Mouse (Mus musculus): Measurements from ENCODE around the gene Cdhr5.
A peak's percentile ranks its signal among the peaks of the same experiment; 100 is the strongest.

The Cdhr5 gene

DNA sequence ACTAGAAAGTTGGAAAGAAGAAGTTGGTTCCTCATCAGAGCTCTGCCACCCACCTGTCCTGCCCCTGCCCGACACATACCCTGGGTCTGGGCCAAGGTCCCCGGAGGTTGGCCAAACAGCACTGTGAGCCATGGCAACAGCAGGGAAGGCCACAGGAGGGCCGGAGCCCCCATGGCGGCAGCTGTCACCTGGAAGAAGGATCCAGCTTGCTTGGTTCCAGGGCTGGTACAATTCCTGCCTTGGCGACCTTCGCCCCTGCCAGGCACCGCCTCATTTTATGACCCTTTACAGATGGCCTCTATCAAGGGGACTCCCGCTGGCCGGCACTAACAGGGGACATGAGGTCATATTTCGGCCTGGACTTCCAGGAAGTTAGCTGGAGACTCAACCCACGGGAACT lies at the start of gene Cdhr5:
TSS of gene Cdhr5 (minus strand) at position 241 of the 400 bp plus-strand sequence.
- DNase-seq (ENCODE audit: low spot score in 2 of 2): no peak

DNA sequence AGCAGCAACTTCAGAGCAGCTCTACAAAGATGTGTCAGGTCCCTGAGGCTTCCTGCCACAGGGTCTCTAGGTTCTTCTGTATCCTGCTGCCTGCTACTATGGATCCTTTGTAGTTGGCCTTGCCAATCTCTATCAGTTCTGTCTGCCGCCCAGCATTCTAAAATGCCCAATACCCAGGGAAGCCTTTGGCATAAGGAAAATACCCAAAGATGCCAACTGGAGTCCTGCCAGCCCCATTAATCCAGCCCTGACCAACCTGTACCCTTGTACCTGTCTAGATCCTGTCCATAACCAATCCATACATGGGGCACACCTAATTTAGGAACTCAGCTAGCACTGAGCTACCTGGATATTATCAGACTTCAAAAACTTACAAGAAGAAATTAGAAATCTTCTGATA lies 48.1 kb upstream of the Cdhr5 start:
- DNase-seq (ENCODE audit: low spot score in 2 of 2): no peak

DNA sequence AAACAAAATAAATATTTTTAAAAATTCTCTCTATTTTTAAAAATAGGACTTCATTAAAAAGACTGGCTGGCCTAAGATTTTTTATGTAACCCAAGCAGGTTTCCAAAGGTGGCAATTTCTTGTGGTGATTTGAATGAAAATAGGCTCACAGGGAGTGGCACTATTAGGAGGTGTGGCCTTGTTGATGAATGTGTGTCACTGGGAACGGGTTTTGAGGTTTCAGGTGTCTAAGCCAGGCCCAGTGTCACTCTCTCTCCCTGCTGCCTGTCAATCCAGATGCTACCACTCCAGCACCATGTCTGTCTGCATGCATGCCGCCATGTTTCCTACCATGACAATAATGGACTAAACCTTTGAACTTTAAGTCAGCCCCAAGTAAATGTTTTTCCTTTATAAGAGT lies 42.9 kb upstream of the Cdhr5 start:
- DNase-seq (ENCODE audit: low spot score in 2 of 2): no peak

DNA sequence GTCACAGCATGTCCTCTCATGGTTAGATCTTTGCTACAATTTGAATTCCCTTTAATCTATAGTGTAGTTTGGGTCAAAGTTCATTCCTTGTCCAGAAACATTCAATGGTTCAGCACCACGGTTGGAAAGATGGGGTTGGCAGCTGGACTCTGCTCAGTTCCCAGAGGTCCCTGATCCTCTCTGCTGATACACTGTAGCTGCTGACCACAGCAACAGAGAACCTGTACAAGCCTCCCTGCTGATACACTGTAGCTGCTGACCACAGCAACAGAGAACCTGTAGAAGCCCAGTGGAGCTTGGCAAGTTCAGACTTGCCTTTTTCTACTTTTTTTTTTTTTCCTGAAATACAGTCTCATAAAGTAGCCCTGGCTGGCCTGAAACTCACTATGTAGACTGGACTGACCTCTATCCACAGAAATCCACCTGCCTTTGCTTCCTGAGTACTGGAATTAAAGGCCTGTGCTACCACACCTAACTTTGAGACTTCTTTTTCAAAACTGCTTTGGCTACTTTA lies 41.1 kb upstream of the Cdhr5 start:
- DNase-seq (ENCODE audit: low spot score in 2 of 2): no peak

DNA sequence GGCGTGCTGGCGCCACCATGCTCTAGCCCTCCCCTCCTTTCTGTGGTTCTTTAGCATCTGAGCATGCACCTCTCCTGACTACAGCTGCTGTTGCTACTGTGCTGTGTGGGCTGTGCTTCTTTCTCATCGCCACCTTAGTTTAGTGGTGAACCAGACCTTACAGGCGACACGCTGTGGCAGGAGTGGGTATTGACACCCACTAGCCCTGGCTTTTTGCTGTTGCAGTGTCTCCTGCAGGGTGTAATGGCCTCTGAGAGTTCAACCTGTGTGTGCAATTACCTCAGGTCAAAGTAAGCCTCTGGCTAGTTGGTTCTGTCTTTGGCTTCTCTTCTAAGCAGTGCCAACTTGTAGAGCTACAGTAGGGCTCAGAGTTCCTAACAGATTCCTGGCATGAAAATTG lies 39.4 kb upstream of the Cdhr5 start:
- peak in 1 of 2 experiments; percentile 56 for DNase-seq (ENCODE audit: low spot score in 2 of 2)

DNA sequence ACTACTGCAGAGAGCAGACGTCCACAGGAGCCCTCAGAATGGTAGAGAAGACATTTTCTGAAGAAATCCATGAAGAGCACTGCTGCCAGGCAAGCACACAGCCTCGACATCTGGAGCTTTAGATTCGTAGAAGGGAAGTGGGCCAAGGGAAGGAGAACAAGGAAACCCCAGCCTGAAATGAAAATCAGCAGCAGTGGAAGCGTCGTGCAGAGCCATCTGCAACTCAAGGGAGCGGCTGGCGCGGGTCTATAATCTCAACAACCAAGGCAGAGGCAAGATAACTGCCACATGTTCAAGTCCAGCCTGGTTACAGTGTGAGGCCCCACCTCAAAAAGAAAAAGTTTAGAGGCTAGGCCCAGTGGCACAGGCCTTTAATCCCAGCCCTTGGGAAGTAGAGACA lies 38.5 kb upstream of the Cdhr5 start:
- DNase-seq (ENCODE audit: low spot score in 2 of 2): peak in 1 of 2 experiments; percentile 32

DNA sequence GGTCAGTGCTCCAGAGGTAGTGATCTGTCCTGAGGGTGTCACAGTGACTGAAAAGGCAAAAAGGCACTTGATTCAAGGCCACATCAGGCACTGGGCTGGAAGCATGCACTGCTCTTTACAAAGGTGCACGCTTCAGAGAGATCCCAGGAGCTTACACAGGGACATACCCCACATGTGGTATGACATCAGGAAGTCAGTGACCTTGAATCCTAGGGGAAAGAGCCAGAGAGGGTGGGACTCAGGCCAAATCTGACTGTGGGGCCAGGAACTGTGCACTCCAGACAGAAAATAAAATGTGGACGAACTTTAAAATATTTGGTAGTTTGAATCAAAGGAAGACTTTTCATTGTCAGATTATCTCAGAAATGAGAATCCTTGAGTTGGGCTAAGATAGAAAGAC lies 37.8 kb upstream of the Cdhr5 start:
- DNase-seq (ENCODE audit: low spot score in 2 of 2): no peak

DNA sequence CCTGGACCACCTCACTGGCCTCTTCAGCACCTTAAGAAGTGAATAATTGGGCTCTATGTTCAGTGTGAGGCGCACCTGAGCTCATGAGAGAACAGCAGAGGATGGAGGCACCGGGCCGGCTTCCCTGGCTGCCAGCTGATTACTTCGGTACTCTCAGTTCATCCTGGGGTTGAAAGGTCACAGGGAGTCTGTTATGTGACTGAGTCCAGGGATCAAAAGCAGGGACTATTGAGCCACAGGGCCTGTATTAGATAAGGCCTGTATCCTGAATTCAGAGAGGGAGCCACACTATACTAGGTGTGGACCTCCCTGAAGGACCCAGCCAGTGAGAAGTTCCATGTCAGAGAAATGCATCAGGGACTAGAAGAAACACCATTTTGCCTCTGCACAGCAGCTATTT lies 28.0 kb upstream of the Cdhr5 start:
- DNase-seq (ENCODE audit: low spot score in 2 of 2): no peak

DNA sequence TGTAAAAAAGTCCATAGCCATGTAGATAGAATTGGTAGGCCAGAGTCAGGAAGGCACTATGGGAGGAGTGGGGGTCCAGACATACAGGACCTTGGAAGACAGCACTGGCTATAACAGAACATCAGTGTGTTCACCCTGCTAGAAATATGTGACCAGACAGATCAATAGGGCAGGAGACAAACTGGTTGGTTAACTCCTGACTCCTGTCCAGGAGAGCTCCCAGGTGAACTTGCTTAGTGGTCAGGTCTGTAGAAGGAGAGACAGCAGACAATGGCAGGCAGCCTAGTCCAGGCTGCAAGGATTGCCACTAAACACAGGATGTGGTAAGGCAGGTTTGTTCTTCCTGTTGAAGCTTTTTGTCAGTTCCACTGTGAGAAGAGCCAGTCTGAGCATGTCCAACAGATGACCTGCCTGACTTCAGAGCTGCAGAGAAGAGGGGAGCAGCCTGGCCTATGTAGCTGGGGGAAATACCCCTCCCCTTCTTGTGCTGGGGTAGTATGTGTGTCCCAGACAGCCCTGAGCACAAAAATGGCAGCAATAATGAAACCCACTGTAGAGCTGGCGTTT lies 26.2 kb upstream of the Cdhr5 start:
- DNase-seq (ENCODE audit: low spot score in 2 of 2): no peak

DNA sequence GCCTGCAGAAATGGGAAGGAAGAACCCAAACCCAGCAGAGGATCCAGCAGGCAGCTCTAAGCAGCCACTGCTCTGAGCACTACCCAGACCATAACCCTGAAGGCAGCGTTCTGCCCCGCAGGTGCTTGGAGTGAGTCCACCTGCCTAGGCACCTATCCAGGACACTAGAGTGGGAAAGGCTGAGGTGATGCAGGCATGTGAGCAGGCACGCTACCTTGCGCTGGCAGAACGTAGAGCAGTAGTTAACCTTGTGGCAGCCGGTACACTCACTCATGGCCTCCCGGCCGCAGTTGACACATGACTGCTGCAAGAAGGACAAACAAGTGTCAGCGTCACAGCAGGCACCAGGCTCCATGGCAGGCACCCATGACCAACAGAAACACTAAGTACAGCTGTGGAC lies 24.8 kb upstream of the Cdhr5 start:
- no peak for DNase-seq (ENCODE audit: low spot score in 2 of 2)

DNA sequence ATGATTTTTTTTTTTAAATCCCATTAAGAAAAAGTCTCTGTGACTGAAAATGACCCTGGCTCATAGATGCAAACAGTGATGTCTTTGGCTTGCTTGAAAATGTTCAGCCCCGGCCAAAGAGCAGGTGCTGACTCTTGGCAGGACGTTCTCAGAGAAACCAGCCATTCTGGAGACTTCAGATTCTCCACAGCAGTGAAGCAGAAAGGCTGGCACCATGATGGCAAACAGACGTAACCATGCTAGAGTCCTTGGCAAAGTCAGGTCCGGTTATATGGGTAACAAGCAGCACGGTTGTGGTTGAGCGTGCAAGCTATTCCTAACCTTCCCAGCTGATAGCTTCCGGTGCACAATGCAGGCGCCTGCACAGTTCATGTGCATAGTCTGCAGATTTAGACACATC lies 22.6 kb upstream of the Cdhr5 start:
- no peak for DNase-seq (ENCODE audit: low spot score in 2 of 2)

DNA sequence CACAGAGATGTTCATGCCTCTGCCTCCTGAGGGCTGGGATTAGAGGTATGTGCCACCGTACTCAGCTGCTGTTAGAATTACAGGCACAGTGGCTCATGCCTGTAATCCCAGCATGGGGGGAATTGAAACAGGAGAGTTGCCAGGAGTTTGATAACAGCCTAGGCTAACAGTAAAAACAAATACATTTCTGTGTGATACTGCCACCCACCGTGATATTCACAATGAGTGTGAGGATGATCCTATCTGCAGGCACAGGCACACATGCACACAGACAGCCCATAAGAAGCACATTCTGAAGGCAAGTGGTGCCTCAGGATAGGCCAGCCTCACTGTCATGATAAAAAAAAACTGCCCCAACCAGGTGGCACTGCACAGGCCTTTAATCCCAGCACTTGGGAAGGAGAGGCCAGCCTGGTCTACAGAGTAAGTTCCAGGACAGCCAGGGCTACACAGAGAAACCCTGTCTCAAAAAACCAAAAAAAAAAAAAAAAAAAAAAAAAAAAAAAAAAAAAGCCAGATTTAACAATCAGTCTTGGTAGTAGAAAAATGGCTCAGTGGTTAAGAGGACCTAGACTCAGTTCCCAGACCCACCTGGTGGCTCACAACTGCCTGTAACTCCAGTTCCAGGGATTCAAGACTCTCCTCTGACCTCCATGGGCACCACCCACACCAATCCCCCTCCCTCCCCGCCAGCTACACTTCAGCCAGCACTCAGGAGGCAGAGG lies 21.5 kb upstream of the Cdhr5 start:
- DNase-seq (ENCODE audit: low spot score in 2 of 2): no peak

DNA sequence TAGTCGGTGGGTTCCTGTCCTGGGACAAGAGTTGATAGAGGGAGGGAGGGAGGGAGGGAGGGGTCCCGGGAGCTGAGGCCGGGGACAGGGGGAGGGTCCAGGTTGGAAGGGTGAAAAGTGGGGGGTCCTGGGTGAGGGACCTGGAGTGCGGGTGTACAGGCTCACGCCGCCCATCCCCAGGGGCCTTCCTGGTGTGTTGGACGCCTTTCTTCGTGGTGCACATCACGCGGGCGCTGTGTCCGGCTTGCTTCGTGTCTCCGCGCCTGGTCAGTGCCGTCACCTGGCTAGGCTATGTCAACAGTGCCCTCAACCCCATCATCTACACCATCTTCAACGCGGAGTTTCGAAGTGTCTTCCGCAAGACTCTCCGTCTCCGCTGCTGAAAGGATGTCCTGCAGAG lies 17.9 kb upstream of the Cdhr5 start:
- DNase-seq (ENCODE audit: low spot score in 2 of 2): no peak

DNA sequence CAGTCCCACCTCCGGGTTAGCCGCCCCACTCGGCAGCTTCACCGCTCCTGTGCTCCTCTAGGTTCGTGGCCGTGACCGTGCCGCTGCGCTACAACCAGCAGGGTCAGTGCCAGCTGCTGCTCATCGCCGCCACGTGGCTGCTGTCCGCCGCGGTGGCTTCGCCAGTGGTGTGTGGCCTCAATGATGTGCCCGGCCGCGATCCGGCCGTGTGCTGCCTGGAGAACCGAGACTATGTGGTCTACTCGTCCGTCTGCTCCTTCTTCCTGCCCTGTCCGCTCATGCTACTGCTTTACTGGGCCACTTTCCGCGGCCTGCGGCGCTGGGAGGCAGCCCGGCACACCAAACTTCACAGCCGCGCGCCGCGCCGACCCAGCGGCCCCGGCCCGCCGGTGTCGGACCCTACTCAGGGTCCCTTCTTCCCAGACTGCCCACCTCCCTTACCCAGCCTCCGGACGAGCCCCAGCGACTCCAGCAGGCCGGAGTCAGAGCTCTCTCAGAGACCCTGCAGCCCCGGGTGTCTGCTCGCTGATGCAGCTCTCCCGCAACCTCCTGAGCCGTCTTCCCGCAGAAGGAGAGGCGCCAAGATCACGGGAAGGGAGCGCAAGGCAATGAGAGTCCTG lies 17.4 kb upstream of the Cdhr5 start:
- DNase-seq (ENCODE audit: low spot score in 2 of 2): no peak

DNA sequence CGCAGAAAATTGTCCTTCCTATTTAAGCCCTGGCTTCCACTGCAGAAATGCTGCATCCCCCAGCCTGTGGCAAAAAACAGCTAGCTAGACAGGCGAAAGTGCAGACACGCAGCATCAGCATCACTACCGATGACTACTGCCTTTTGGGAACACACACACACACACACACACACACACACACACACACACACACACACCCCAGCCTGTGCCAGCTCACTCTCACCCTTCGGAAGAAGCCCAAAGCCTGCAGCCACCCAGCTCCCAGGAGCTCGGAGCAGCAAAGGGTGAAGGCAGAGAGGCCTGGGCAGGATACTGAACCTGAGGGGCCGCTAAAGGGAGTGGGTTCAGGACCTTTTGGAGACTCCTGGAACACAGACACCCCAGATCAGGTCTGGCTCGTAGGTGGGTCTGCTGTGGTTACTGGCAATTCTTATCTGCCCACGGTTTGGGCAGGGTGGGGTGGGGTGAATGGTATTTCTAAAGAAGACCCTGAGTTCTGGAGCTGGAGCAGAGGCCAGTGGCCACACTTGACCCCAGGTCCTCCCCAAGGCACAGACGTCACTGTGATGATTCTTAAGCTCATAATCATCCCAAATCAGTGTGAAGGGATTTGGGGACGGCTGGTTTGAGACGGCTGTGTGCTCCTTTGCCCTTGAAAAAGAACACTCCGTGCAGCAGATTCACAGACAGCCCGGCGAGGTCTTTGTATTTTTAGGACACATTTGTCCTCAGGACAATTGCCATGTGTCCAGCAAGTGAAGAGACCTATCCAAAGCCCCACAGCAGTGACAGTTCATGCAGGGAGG lies 16.2 kb upstream of the Cdhr5 start:
- no peak for DNase-seq (ENCODE audit: low spot score in 2 of 2)

DNA sequence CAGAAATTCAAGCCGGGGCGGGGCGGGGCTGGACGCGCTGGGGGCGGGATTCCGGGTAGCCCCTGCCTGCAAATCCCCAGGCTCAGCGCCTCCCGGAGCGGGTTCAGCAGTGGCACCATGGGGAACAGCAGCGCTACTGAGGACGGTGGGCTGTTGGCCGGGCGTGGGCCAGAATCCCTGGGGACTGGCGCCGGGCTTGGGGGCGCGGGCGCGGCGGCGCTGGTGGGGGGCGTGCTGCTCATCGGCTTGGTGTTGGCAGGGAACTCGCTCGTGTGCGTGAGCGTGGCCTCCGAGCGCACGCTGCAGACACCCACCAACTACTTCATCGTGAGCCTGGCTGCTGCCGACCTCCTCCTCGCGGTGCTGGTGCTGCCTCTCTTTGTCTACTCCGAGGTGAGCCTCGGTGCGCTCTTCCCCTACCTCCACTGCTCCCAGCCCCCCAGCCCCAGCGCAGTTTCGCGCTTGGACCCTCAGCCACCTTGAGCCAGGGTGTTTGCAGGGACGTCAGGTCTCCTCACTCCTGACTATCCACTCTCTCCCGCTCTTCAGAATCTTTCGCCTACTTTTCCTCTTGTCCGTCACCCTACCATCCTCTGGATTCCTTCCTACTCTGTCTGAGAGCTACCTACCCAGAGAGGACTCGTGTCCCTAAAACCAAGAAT lies 15.5 kb upstream of the Cdhr5 start, which contains the start of gene Drd4:
TSS of gene Drd4 (plus strand) at position 86 of the 662 bp plus-strand sequence.
- peak in 1 of 2 experiments; percentile 29 for DNase-seq (ENCODE audit: low spot score in 2 of 2)

DNA sequence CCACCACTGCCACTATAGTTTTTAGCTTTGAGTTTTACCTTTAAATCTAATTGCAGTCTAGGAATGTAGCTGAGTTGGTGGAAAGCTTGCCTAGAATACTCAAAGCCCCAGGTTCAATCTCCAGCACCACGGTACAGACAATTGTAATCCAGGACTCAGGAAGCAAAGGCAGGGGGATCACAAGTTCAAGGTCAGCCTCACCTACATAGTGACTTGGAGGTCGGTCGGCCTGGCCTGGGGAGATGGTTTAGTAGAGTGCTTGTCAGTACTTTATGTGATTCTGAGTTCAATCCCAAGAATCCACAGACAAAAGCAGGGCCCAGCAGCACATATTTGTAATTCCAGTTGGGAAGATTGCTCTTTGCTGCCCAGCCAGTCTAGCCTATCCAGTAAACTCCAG lies 11.5 kb upstream of the Cdhr5 start:
- DNase-seq (ENCODE audit: low spot score in 2 of 2): no peak

DNA sequence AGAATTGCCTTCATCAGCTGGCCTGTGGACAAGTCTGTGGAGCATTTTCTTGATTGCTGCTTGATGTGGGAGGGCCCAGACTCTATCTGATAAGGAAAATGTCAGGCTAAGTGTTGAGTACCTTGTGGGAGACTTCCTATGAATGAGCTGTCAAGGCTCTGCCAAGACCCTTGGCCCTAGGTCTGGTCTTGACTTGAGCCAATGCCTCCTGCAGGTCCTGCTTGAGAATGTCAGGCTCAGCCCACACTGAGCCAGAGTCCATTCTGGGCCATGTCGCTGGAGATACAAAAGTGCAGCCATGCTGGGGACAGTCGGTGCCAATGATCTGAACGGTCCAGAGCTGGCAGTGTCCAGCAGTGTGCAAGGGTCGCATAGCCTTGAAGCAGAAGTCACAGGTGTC lies 6.2 kb upstream of the Cdhr5 start:
- no peak for DNase-seq (ENCODE audit: low spot score in 2 of 2)

DNA sequence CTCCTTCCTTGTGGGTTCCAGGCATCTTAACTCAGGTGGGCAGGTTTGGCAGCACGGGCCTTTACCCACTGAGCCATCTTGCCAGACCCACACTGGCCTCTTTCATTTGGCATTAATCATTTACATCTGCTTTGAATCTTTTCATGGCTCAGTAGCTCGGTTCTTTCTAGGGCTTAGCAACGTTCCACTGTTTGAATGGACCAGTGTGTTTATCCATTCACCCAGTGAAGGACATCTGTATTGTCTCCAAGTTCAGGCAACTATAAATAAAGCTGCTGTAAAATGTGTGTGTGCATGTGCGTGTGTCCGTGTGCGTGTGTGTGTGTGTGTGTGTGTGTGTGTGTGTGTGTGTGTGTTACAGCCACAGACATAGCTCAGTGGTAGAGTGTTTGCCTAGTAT lies 4.9 kb upstream of the Cdhr5 start:
- no peak for DNase-seq (ENCODE audit: low spot score in 2 of 2)

DNA sequence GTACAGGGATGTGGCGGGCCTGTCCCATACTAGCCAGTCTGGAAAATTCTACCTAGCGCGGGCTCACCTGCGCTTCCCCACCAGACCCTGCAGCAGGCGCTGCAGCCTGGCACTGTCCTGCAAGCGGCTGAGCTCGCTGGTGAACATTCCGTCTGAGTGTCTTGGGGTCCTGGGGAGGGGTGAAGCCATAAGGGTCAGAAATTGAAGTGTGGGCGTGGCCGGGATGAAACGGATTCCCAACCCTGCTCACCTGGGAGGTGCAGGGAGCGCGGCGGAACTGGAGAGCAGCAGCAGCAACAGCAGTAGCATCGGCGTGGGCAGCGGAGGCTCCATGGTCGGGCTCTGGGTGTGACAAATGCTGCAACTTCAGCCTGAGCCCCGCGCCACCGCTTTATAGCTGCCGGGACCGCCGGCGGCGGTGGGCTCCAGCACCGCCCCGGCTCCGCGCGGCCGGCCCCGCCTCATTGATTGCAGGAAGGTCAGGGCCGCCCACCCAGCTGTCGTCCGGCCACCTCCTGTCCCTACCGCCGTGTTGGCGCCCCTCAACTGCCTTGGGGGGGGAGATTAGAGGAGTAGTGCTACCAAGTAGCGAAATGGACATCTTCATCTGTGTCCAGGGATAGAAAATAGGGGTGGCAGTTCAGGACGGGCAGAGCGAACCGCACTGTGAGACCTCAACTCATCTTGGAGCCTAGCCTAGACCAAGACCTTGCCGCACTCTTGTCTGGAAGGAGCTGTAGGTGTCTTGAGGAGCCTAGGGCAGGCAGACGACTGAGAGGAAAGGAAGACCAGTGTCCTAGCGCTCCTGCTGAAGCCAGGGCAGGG lies 2.4 kb upstream of the Cdhr5 start, which contains the start of gene Sct:
TSS of gene Sct (minus strand) at position 368 of the 825 bp plus-strand sequence.
- no peak for DNase-seq (ENCODE audit: low spot score in 2 of 2)
